Mouse (Mus musculus): Measurements from ENCODE around the gene Lrrc74a. TPM values are rescaled to one million over a fixed set of nuclear protein-coding genes. Genes with fewer than 3 reads are reported as not detected.

The Lrrc74a gene
- total and polyA plus RNA-seq, 3 experiments = not detected

DNA sequence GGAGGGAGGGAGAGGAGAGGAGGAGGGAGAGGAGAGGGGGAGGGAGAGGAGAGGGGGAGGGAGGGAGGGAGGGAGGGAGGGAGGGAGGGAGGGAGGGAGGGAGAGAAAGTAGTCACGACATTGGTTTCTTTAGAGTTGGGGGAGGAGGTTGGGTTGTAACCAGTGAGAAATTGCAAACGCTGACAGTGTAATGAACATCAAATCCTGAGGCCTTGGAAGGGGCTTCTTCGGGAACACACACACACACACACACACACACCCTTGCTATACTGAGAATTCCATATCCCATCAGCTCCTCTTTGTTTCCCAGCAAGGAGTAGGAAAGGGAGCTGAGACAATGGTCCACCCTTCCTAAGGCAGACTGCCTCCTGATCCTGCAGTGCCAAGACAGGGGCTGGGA, 38.4 kb downstream of the Lrrc74a start:
- Histone ChIP-seq H3K36me3 (replicated peaks in 1 of 2; ENCODE audit: control insufficient read depth in 1 of 2, insufficient read depth in 1 of 2, low read length in 1 of 2) (no peaks in the 10 kb centered on the region), H3K27ac (ENCODE audit: insufficient read depth, low read depth) (no peak overlapping the region), H3K9me3 (replicated peaks; ENCODE audit: low read length) (no peaks in the 10 kb centered on the region), H3K4me1 (ENCODE audit: control insufficient read depth in 1 of 2, insufficient read depth in 2 of 2) (peaks cover 5 to 32% of the 10 kb centered on the region in 2 experiments; a peak in 3 of 4 replicates), H3K27me3 (replicated peaks) (peaks cover 1% of the 10 kb centered on the region), H3K79me2 (replicated peaks; ENCODE audit: control insufficient read depth, extremely low read depth, insufficient read depth, poor library complexity, severe bottlenecking) (no peaks in the 10 kb centered on the region), H3K4me3 (replicated peaks in 1 of 3; ENCODE audit: low read depth in 2 of 3, low read length in 2 of 3, poor library complexity in 1 of 3) (no peak overlapping the region), H3K4me2 (ENCODE audit: insufficient read depth, low read depth, poor library complexity, severe bottlenecking) (no peak overlapping the region), H3K9ac (ENCODE audit: insufficient read depth, low read depth) (no peak overlapping the region)
- in situ Hi-C loops (cut with MboI; ENCODE audit: low pct_ligation_motif_present, low pct_unique_long_range_greater_than_20kb, low sequenced_read_pairs) = loop anchor here (5.0 to 10.0 kb wide), 2 partner anchors 162 to 200 kb away; no protein-coding TSS in a partner anchor
- TF ChIP-seq ZKSCAN1 (IDR thresholded peaks at IDR 0.05; ENCODE audit: borderline replicate concordance, low read depth, low read length) (no peak), EP300 (IDR thresholded peaks at IDR 0.05; ENCODE audit: low read length) (no peak), NELFE (IDR thresholded peaks at IDR 0.05; ENCODE audit: low read depth, low read length) (no peak), UBTF (IDR thresholded peaks at IDR 0.05; ENCODE audit: low read depth, low read length) (no peak), IRF4 (IDR thresholded peaks at IDR 0.05; ENCODE audit: low read depth, low read length) (no peak), CHD1 (IDR thresholded peaks at IDR 0.05; ENCODE audit: low read depth, low read length) (no peak), KAT2A (IDR thresholded peaks at IDR 0.05; ENCODE audit: insufficient replicate concordance, low read length) (no peak), MXI1 (IDR thresholded peaks at IDR 0.05; ENCODE audit: low read depth, low read length) (no peak), ZC3H11A (IDR thresholded peaks at IDR 0.05; ENCODE audit: low read depth, low read length) (no peak), CHD2 (IDR thresholded peaks at IDR 0.05; ENCODE audit: low read length) (no peak), MAZ (IDR thresholded peaks at IDR 0.05; ENCODE audit: low read depth, low read length) (no peak), MEF2A (IDR thresholded peaks at IDR 0.05; ENCODE audit: borderline replicate concordance, low read depth, low read length) (no peak), ZMIZ1 (IDR thresholded peaks at IDR 0.05; ENCODE audit: low read depth, low read length) (no peak), E2F4 (IDR thresholded peaks at IDR 0.05; ENCODE audit: insufficient replicate concordance, low read depth, low read length) (no peak), CTCF (conservative IDR thresholded peaks at IDR 0.05 in 1 of 2, IDR thresholded peaks at IDR 0.05 in 1 of 2; ENCODE audit: low read depth in 2 of 2, low read length in 2 of 2) (no peak), RCOR1 (conservative IDR thresholded peaks at IDR 0.05; ENCODE audit: low read depth, low read length) (no peak), MAX (IDR thresholded peaks at IDR 0.05; ENCODE audit: low read length) (no peak)
- DNase-seq (ENCODE audit: extremely low read depth) = no peak
- dilution Hi-C loops (cut with MboI; ENCODE audit: extremely low pct_ligation_motif_present, extremely low pct_unique_long_range_greater_than_20kb, low sequenced_read_pairs) = no loop called here

DNA sequence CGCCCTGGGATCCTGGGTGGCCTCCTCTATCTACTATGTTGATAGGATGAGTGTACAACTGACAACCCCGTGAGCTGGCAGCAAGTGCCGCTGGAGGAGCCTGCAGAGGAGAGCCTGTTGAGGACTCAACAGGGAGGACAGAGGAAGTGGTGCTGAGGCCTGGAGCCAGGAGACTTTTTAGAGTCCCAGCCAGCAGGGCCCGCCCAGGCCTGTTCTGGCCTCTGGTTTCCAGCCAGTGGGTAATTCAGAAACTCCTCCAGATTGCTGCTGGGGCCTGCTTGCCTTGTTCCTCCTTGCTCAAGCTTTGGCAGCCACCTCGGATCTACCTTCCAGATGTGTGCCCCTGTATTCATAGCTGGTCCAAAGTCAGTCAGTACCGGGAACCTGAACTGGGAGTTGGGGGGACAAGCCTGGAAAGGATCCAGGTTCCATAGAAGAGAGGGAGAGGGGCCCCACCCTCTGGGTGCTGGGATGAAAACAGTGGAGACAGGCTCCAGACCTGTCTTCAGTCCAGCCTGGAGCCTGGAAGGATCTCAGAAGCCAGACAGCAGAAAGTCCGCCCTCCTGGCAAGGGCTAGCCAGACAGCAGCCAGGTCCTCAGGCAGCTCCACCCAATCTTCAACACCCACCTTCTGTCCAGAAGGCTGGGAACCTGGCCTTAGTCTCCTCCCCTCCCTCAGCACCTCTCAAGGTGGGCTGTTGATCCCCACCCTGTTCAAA, 41.6 kb downstream of the Lrrc74a start:
- Histone ChIP-seq H3K27me3 (replicated peaks) (no peaks in the 10 kb centered on the region), H3K9ac (ENCODE audit: insufficient read depth, low read depth) (no peak overlapping the region), H3K27ac (ENCODE audit: insufficient read depth, low read depth) (no peak overlapping the region), H3K79me2 (replicated peaks; ENCODE audit: control insufficient read depth, extremely low read depth, insufficient read depth, poor library complexity, severe bottlenecking) (no peaks in the 10 kb centered on the region), H3K4me2 (ENCODE audit: insufficient read depth, low read depth, poor library complexity, severe bottlenecking) (no peak overlapping the region), H3K9me3 (replicated peaks; ENCODE audit: low read length) (no peaks in the 10 kb centered on the region), H3K4me1 (ENCODE audit: control insufficient read depth in 1 of 2, insufficient read depth in 2 of 2) (peaks cover 7 to 26% of the 10 kb centered on the region in 2 experiments; a peak in 3 of 4 replicates), H3K36me3 (replicated peaks in 1 of 2; ENCODE audit: control insufficient read depth in 1 of 2, insufficient read depth in 1 of 2, low read length in 1 of 2) (no peaks in the 10 kb centered on the region), H3K4me3 (replicated peaks in 1 of 3; ENCODE audit: low read depth in 2 of 3, low read length in 2 of 3, poor library complexity in 1 of 3) (no peak overlapping the region)
- no peak for TF ChIP-seq ZC3H11A (IDR thresholded peaks at IDR 0.05; ENCODE audit: low read depth, low read length)
- TF ChIP-seq ZNF384 (IDR thresholded peaks at IDR 0.05; ENCODE audit: low read depth, low read length) = no peak
- no peak for TF ChIP-seq MYC (IDR thresholded peaks at IDR 0.05; ENCODE audit: low read depth, low read length)
- no peak for TF ChIP-seq HCFC1 (IDR thresholded peaks at IDR 0.05; ENCODE audit: low read depth, low read length)
- no peak for TF ChIP-seq CTCF (conservative IDR thresholded peaks at IDR 0.05 in 1 of 2, IDR thresholded peaks at IDR 0.05 in 1 of 2; ENCODE audit: low read depth in 2 of 2, low read length in 2 of 2)
- TF ChIP-seq GABPA (IDR thresholded peaks at IDR 0.05; ENCODE audit: insufficient replicate concordance, low read depth, low read length) = no peak
- no peak for TF ChIP-seq ZMIZ1 (IDR thresholded peaks at IDR 0.05; ENCODE audit: low read depth, low read length)
- no peak for TF ChIP-seq ETS1 (conservative IDR thresholded peaks at IDR 0.05; ENCODE audit: low read depth, low read length)
- no peak for TF ChIP-seq E2F4 (IDR thresholded peaks at IDR 0.05; ENCODE audit: insufficient replicate concordance, low read depth, low read length)
- TF ChIP-seq ZKSCAN1 (IDR thresholded peaks at IDR 0.05; ENCODE audit: borderline replicate concordance, low read depth, low read length) = no peak
- TF ChIP-seq RAD21 (IDR thresholded peaks at IDR 0.05; ENCODE audit: low read depth, low read length) = no peak
- TF ChIP-seq USF1 (IDR thresholded peaks at IDR 0.05; ENCODE audit: low read depth, low read length) = no peak
- TF ChIP-seq MXI1 (IDR thresholded peaks at IDR 0.05; ENCODE audit: low read depth, low read length) = no peak
- no peak for TF ChIP-seq USF2 (conservative IDR thresholded peaks at IDR 0.05; ENCODE audit: low read depth, low read length)
- TF ChIP-seq JUN (IDR thresholded peaks at IDR 0.05; ENCODE audit: insufficient read depth, low read depth, low read length) = no peak
- no peak for TF ChIP-seq MAZ (IDR thresholded peaks at IDR 0.05; ENCODE audit: low read depth, low read length)
- TF ChIP-seq TCF12 (IDR thresholded peaks at IDR 0.05; ENCODE audit: low read depth, low read length) = no peak
- dilution Hi-C loops (cut with MboI; ENCODE audit: extremely low pct_ligation_motif_present, extremely low pct_unique_long_range_greater_than_20kb, low sequenced_read_pairs) (no loop called here), in situ Hi-C loops (cut with MboI; ENCODE audit: low pct_ligation_motif_present, low pct_unique_long_range_greater_than_20kb, low sequenced_read_pairs) (loop anchor here (10.0 kb wide), 1 partner anchor 159 kb away; no protein-coding TSS in a partner anchor)
- no peak for DNase-seq (ENCODE audit: extremely low read depth)

All from CH12.LX (cell line).